Mouse (Mus musculus) urinary bladder, postnatal 14 days (tissue): Measurements from ENCODE around the gene Gm1140.
"Not testable (repeated sequence)": the region's sequence is repeated elsewhere in the genome, so short reads cannot be mapped to it uniquely, and the experiment has no call there.

Experiments used
- DNase-seq: peaks from one replicate; pipeline ENCODE4 v3.0.0; 2021; ENCODE audit warnings: low spot score

Gene Gm1140

GRCm38 (mm10) chrX:67693462-67693861 is at the start of gene Gm1140:
Gene Gm1140, minus strand, starts transcription at chrX:67693562.
- not testable (repeated sequence) for DNase-seq

GRCm38 (mm10) chrX:67695398-67695797 is 2.0 kb upstream of the Gm1140 start, which contains the start of gene Gm14692:
Gene Gm14692, plus strand, starts transcription at chrX:67695698.
- DNase-seq = not testable (repeated sequence)
